Mouse (Mus musculus): Measurements from ENCODE around the gene Sept7. TPM values are rescaled to one million over a fixed set of nuclear protein-coding genes. Genes with fewer than 3 reads are reported as not detected.
A peak's percentile ranks its signal among the peaks of the same experiment; 100 is the strongest.

Sept7 gene
- polyA plus RNA-seq, 1 experiment from 2014 or later, result 297 TPM

- Histone ChIP-seq H3K9me3 (ENCODE audit: control insufficient read depth, low read length) (no peaks in the 10 kb centered on the region), H3K4me2 (ENCODE audit: low read depth, low read length) (no peak overlapping the region), H3K4me1 (ENCODE audit: control insufficient read depth, insufficient read depth, low read length) (no peaks in the 10 kb centered on the region; the same call in 1 of the 2 replicates), H3K27ac (replicated peaks; ENCODE audit: low read depth, low read length) (no peak overlapping the region), H3K9ac (ENCODE audit: low read depth, low read length) (no peak overlapping the region), H3K27me3 (replicated peaks; ENCODE audit: control insufficient read depth, insufficient read depth, low read length) (no peaks in the 10 kb centered on the region), H3K4me3 (ENCODE audit: low read depth, low read length) (no peak overlapping the region), H3K36me3 (ENCODE audit: control insufficient read depth, insufficient read depth, low read length) (peaks cover 30% of the 10 kb centered on the region)
- ATAC-seq (ENCODE audit: low read depth) (no peak), DNase-seq (ENCODE audit: low spot score) (no peak)
- 98% methylated on average over 4 of the region's 4 CpGs for WGBS
Observed at GRCm38 (mm10) chr9:25265795-25266194, 13.6 kb downstream of the Sept7 start.

DNA sequence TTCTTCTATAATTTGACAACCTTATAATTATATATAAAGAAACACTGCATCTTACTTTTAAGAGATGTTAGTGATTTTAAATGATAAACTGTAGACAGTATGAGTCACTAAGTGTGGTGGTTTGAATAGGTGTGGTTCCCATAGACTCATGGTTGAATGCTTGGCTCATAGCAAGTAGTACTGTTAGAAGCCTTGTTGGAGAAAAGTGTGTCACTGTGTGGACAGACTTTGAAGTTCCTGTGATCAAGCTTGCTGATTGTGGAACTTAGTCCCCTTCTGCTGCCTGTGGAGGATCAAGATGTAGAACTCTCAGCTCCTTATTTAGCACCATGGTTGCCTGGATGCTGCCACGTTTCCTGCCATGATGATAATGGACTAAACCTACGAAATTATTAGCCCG is 14.9 kb downstream of the Sept7 start:
- no peak for ATAC-seq (ENCODE audit: low read depth)
- Histone ChIP-seq H3K27me3 (replicated peaks; ENCODE audit: control insufficient read depth, insufficient read depth, low read length) (no peaks in the 10 kb centered on the region), H3K9ac (ENCODE audit: low read depth, low read length) (no peak overlapping the region), H3K4me2 (ENCODE audit: low read depth, low read length) (no peak overlapping the region), H3K4me3 (ENCODE audit: low read depth, low read length) (no peak overlapping the region), H3K9me3 (ENCODE audit: control insufficient read depth, low read length) (no peaks in the 10 kb centered on the region), H3K36me3 (ENCODE audit: control insufficient read depth, insufficient read depth, low read length) (peaks cover 37% of the 10 kb centered on the region), H3K4me1 (ENCODE audit: control insufficient read depth, insufficient read depth, low read length) (no peaks in the 10 kb centered on the region; the same call in 1 of the 2 replicates), H3K27ac (replicated peaks; ENCODE audit: low read depth, low read length) (no peak overlapping the region)
- 92% methylated on average over 3 of the region's 3 CpGs for WGBS
- DNase-seq (ENCODE audit: low spot score), result no peak

GRCm38 (mm10) chr9:25267574-25267973 is 15.3 kb downstream of the Sept7 start:
- ATAC-seq (ENCODE audit: low read depth) (no peak), DNase-seq (ENCODE audit: low spot score) (no peak)
- H3K27ac ChIP-seq (replicated peaks; ENCODE audit: low read depth, low read length), result no peak overlapping the region
- H3K9me3 ChIP-seq (ENCODE audit: control insufficient read depth, low read length), result no peaks in the 10 kb centered on the region
- no peak overlapping the region for H3K4me3 ChIP-seq (ENCODE audit: low read depth, low read length)
- no peak overlapping the region for H3K4me2 ChIP-seq (ENCODE audit: low read depth, low read length)
- H3K27me3 ChIP-seq (replicated peaks; ENCODE audit: control insufficient read depth, insufficient read depth, low read length), result no peaks in the 10 kb centered on the region
- no peaks in the 10 kb centered on the region; the same call in 1 of the 2 replicates for H3K4me1 ChIP-seq (ENCODE audit: control insufficient read depth, insufficient read depth, low read length)
- H3K36me3 ChIP-seq (ENCODE audit: control insufficient read depth, insufficient read depth, low read length), result peaks cover 37% of the 10 kb centered on the region
- 84% methylated on average over 2 of the region's 2 CpGs for WGBS
- no peak overlapping the region for H3K9ac ChIP-seq (ENCODE audit: low read depth, low read length)

- H3K4me3 ChIP-seq (ENCODE audit: low read depth, low read length), result no peak overlapping the region
- ATAC-seq (ENCODE audit: low read depth), result no peak
- no peak for DNase-seq (ENCODE audit: low spot score)
- H3K4me1 ChIP-seq (ENCODE audit: control insufficient read depth, insufficient read depth, low read length), result no peaks in the 10 kb centered on the region
- no peaks in the 10 kb centered on the region for H3K27me3 ChIP-seq (replicated peaks; ENCODE audit: control insufficient read depth, insufficient read depth, low read length)
- WGBS, result 96% methylated on average over 2 of the region's 2 CpGs
- no peak overlapping the region for H3K9ac ChIP-seq (ENCODE audit: low read depth, low read length)
- no peaks in the 10 kb centered on the region for H3K9me3 ChIP-seq (ENCODE audit: control insufficient read depth, low read length)
- H3K36me3 ChIP-seq (ENCODE audit: control insufficient read depth, insufficient read depth, low read length), result peaks cover 30% of the 10 kb centered on the region
- no peak overlapping the region for H3K4me2 ChIP-seq (ENCODE audit: low read depth, low read length)
- H3K27ac ChIP-seq (replicated peaks; ENCODE audit: low read depth, low read length), result no peak overlapping the region
Observed at GRCm38 (mm10) chr9:25271902-25272301, 19.7 kb downstream of the Sept7 start.

- Histone ChIP-seq H3K27me3 (replicated peaks; ENCODE audit: control insufficient read depth, insufficient read depth, low read length) (no peaks in the 10 kb centered on the region), H3K4me1 (ENCODE audit: control insufficient read depth, insufficient read depth, low read length) (no peaks in the 10 kb centered on the region), H3K4me2 (ENCODE audit: low read depth, low read length) (no peak overlapping the region), H3K4me3 (ENCODE audit: low read depth, low read length) (no peak overlapping the region), H3K27ac (replicated peaks; ENCODE audit: low read depth, low read length) (no peak overlapping the region), H3K36me3 (ENCODE audit: control insufficient read depth, insufficient read depth, low read length) (peaks cover 48% of the 10 kb centered on the region), H3K9ac (ENCODE audit: low read depth, low read length) (no peak overlapping the region), H3K9me3 (ENCODE audit: control insufficient read depth, low read length) (no peaks in the 10 kb centered on the region)
- 83% methylated on average over 1 of the region's 1 CpGs for WGBS
- DNase-seq (ENCODE audit: low spot score) (no peak), ATAC-seq (ENCODE audit: low read depth) (no peak)
Observed at GRCm38 (mm10) chr9:25289796-25290195, 37.6 kb downstream of the Sept7 start.

- DNase-seq (ENCODE audit: low spot score) (peak; percentile 82), ATAC-seq (ENCODE audit: low read depth) (peak; percentile 33; the same call in 1 of the 2 replicates)
- Histone ChIP-seq H3K27ac (replicated peaks; ENCODE audit: low read depth, low read length) (no peak overlapping the region), H3K9ac (ENCODE audit: low read depth, low read length) (no peak overlapping the region), H3K4me1 (ENCODE audit: control insufficient read depth, insufficient read depth, low read length) (no peaks in the 10 kb centered on the region), H3K27me3 (replicated peaks; ENCODE audit: control insufficient read depth, insufficient read depth, low read length) (no peaks in the 10 kb centered on the region), H3K4me3 (ENCODE audit: low read depth, low read length) (no peak overlapping the region), H3K9me3 (ENCODE audit: control insufficient read depth, low read length) (no peaks in the 10 kb centered on the region), H3K4me2 (ENCODE audit: low read depth, low read length) (no peak overlapping the region), H3K36me3 (ENCODE audit: control insufficient read depth, insufficient read depth, low read length) (peaks cover 36% of the 10 kb centered on the region)
- 83% methylated on average over 1 of the region's 1 CpGs for WGBS
Observed at GRCm38 (mm10) chr9:25309505-25310182, 57.4 kb downstream of the Sept7 start.

- no peaks in the 10 kb centered on the region for H3K9me3 ChIP-seq (ENCODE audit: control insufficient read depth, low read length)
- no peaks in the 10 kb centered on the region for H3K27me3 ChIP-seq (replicated peaks; ENCODE audit: control insufficient read depth, insufficient read depth, low read length)
- H3K36me3 ChIP-seq (ENCODE audit: control insufficient read depth, insufficient read depth, low read length), result 0 out of 2 replicates have a peak, but pooled peaks cover 11% of the 10 kb centered on the region
- no peak overlapping the region for H3K9ac ChIP-seq (ENCODE audit: low read depth, low read length)
- no peak overlapping the region for H3K27ac ChIP-seq (replicated peaks; ENCODE audit: low read depth, low read length)
- WGBS, result 94% methylated on average over 4 of the region's 4 CpGs
- no peak overlapping the region for H3K4me2 ChIP-seq (ENCODE audit: low read depth, low read length)
- ATAC-seq (ENCODE audit: low read depth) (no peak), DNase-seq (ENCODE audit: low spot score) (no peak)
- H3K4me3 ChIP-seq (ENCODE audit: low read depth, low read length), result no peak overlapping the region
- H3K4me1 ChIP-seq (ENCODE audit: control insufficient read depth, insufficient read depth, low read length), result no peaks in the 10 kb centered on the region
Observed at GRCm38 (mm10) chr9:25314304-25314703, 62.1 kb downstream of the Sept7 start.

GRCm38 (mm10) chr9:25317827-25318505 is 65.7 kb downstream of the Sept7 start:
- peak; percentile 80 for ATAC-seq (ENCODE audit: low read depth)

More at GRCm38 (mm10) chr9:25317827-25318505, 65.7 kb downstream of the Sept7 start:
- no peaks in the 10 kb centered on the region for H3K4me1 ChIP-seq (ENCODE audit: control insufficient read depth, insufficient read depth, low read length)
- no peak overlapping the region for H3K4me3 ChIP-seq (ENCODE audit: low read depth, low read length)
- H3K9me3 ChIP-seq (ENCODE audit: control insufficient read depth, low read length), result no peaks in the 10 kb centered on the region
- H3K27ac ChIP-seq (replicated peaks; ENCODE audit: low read depth, low read length), result no peak overlapping the region
- H3K27me3 ChIP-seq (replicated peaks; ENCODE audit: control insufficient read depth, insufficient read depth, low read length), result no peaks in the 10 kb centered on the region
- no peak overlapping the region for H3K9ac ChIP-seq (ENCODE audit: low read depth, low read length)
- H3K4me2 ChIP-seq (ENCODE audit: low read depth, low read length), result no peak overlapping the region
- 0 out of 2 replicates have a peak, but pooled peaks cover 2% of the 10 kb centered on the region for H3K36me3 ChIP-seq (ENCODE audit: control insufficient read depth, insufficient read depth, low read length)
- WGBS, result 45% methylated on average over 4 of the region's 4 CpGs
- peak; percentile 65 for DNase-seq (ENCODE audit: low spot score)
